In genomic region chr7:19562643-19563410, GRCm38 (mm10) we compare ENCODE assay signal across 8 mouse cellular contexts. TPM values are rescaled to one million over a fixed set of nuclear protein-coding genes. Genes with fewer than 3 reads are reported as not detected.
DNase-seq lines count a peak whose midpoint lies in the region; ATAC-seq and TF ChIP-seq lines count a peak whose summit lies in the region.

TSS of gene Ppp1r37 (minus strand) at chr7:19563076.

- no peaks in the 10 kb centered on the region for H3K36me3 ChIP-seq in kidney, adult 2 months (ENCODE audit: control insufficient read depth, insufficient read depth, low read length)
- H3K36me3 ChIP-seq in liver, embryonic 12.5 days, result peaks cover 55% of the 10 kb centered on the region

- DNase-seq in thymus, postnatal 14 days, result peak; percentile 27
- no peak for DNase-seq in thymus, adult 18-20 months
- DNase-seq in embryo, embryonic 10.5 days (ENCODE audit: low spot score), result peak; percentile 72
- DNase-seq in heart, adult 18-20 months, result peak; percentile 41 to 45
- peak; percentile 79 for DNase-seq in kidney, adult 2 months
- peak; percentile 67 for DNase-seq in retina, embryonic 14.5 days (ENCODE audit: low spot score)
- no peak for DNase-seq in right cerebral cortex, postnatal 25 days

- H3K4me1 ChIP-seq in kidney, adult 2 months (ENCODE audit: control insufficient read depth, insufficient read depth, low read length), result peaks cover 32% of the 10 kb centered on the region
- peaks cover 71% of the 10 kb centered on the region for H3K4me1 ChIP-seq in liver, embryonic 12.5 days

- H3K9me3 ChIP-seq in liver, embryonic 12.5 days (replicated peaks), result 0 out of 2 replicates have a peak, but pooled peaks cover 5% of the 10 kb centered on the region

- no peak for TF ChIP-seq CTCF in kidney, adult 2 months (conservative IDR thresholded peaks at IDR 0.05; ENCODE audit: insufficient read depth, insufficient read length, low read depth, low read length)

- WGBS in kidney, adult 2 months, result 1% methylated on average over 19 of the region's 19 CpGs
- 6% methylated on average over 19 of the region's 19 CpGs for WGBS in liver, embryonic 12.5 days (ENCODE audit: insufficient replicate concordance)

- peak within 1 kb of the TSS; percentile 99 for H3K9ac ChIP-seq in liver, embryonic 12.5 days

- no peak for ATAC-seq in liver, embryonic 12.5 days

- TF ChIP-seq POLR2A in kidney, adult 2 months (IDR thresholded peaks at IDR 0.05; ENCODE audit: low read depth, low read length), result no peak

- H3K4me2 ChIP-seq in liver, embryonic 12.5 days, result peak within 1 kb of the TSS; percentile 95

- H3K27me3 ChIP-seq in kidney, adult 2 months (replicated peaks; ENCODE audit: control insufficient read depth, insufficient read depth, low read length), result no peaks in the 10 kb centered on the region
- no peaks in the 10 kb centered on the region for H3K27me3 ChIP-seq in liver, embryonic 12.5 days (replicated peaks)

- peak within 1 kb of the TSS; percentile 87 for H3K27ac ChIP-seq in kidney, adult 2 months (ENCODE audit: insufficient read depth, low read depth, low read length)
- peak within 1 kb of the TSS; percentile 95 for H3K27ac ChIP-seq in liver, embryonic 12.5 days

- peak within 1 kb of the TSS; percentile 90 for H3K4me3 ChIP-seq in kidney, adult 2 months (ENCODE audit: insufficient read depth, low read depth, low read length)
- H3K4me3 ChIP-seq in liver, embryonic 12.5 days, result peak within 1 kb of the TSS; percentile 98

RNA-seq across cellular contexts. Expression of gene Ppp1r37, which starts in this region (rescaled TPM):
- 10 to 100 TPM; 61.1 to 63.1 TPM for total RNA-seq in heart, adult 18-20 months (2021)
- polyA plus RNA-seq in kidney, adult 2 months (2012; rRNA removed), result 87.0 and 92.0 TPM in 2 replicates
- 19.1 and 20.2 TPM in 2 replicates for polyA plus RNA-seq in liver, embryonic 12.5 days (2016; fragmentation: Nextera tagmentation; extraction: Ambion mirVana)

Comparison
In these comparisons a context has a peak if more than half of its experiments do, and no peak if none do; other contexts are left out.
1. DNase-seq: peak in thymus, postnatal 14 days (single experiment), embryo, embryonic 10.5 days (single experiment), heart, adult 18-20 months (2 of 2), kidney, adult 2 months (single experiment) and retina, embryonic 14.5 days (single experiment); none in thymus, adult 18-20 months (0 of 2) and right cerebral cortex, postnatal 25 days (single experiment).